Mouse (Mus musculus) heart, embryonic 13.5 days (tissue): ENCODE measurements around the gene Zfp455. TPM values are rescaled to one million over a fixed set of nuclear protein-coding genes. Genes with fewer than 3 reads are reported as not detected.
"Not testable (repeated sequence)": the region's sequence is repeated elsewhere in the genome, so short reads cannot be mapped to it uniquely, and the experiment has no call there.

ENCODE experiments used
- ATAC-seq: fragments of 200-750 bp; cut with Nextera tagmentation; 2 replicates; pipeline ENCODE4 v1.8.0; 2017; ENCODE audit warnings: moderate TSS enrichment; ENCODE audit not compliant: insufficient number of reproducible peaks, low FRiP score, low TSS enrichment; ENCODE audit errors: extremely low read depth
- H3K27ac ChIP-seq: fragments of 300-500 bp; sonication (generic); replicated peaks from 2 replicates; pipeline ENCODE4 v1.5.1; 2015; ENCODE audit warnings: moderate library complexity, mild to moderate bottlenecking, inconsistent platforms
- H3K27me3 ChIP-seq: fragments of 300-500 bp; sonication (generic); replicated peaks from 2 replicates; pipeline ENCODE4 v1.6.1; 2015; ENCODE audit warnings: mild to moderate bottlenecking, inconsistent platforms
- H3K36me3 ChIP-seq: fragments of 300-500 bp; sonication (generic); 2 replicates; pipeline ENCODE4 v1.6.1; 2015; ENCODE audit warnings: mild to moderate bottlenecking, inconsistent platforms
- H3K4me1 ChIP-seq: fragments of 300-500 bp; sonication (generic); 2 replicates; pipeline ENCODE4 v1.6.1; 2015; ENCODE audit warnings: inconsistent platforms
- H3K4me2 ChIP-seq: fragments of 300-500 bp; sonication (generic); 2 replicates; pipeline ENCODE4 v1.6.1; 2015; ENCODE audit warnings: inconsistent platforms, mild to moderate bottlenecking, moderate library complexity
- H3K4me3 ChIP-seq: fragments of 300-500 bp; sonication (generic); 2 replicates; pipeline ENCODE4 v1.5.1; 2015; ENCODE audit warnings: moderate library complexity, mild to moderate bottlenecking, inconsistent platforms
- H3K9ac ChIP-seq: fragments of 300-500 bp; sonication (generic); 2 replicates; pipeline ENCODE4 v1.6.1; 2015; ENCODE audit warnings: inconsistent platforms, mild to moderate bottlenecking, moderate library complexity
- H3K9me3 ChIP-seq: fragments of 300-500 bp; sonication (generic); 2 replicates; pipeline ENCODE4 v1.6.1; 2016; ENCODE audit warnings: inconsistent platforms
- WGBS: fragments of 180-500 bp; shearing (Covaris S2); methylation state at CpG from one replicate; pipeline ENCODE4 v1.1.7; 2015; ENCODE audit warnings: mixed read lengths; 5-methylcytosine and 5-hydroxymethylcytosine counted together
- polyA plus RNA-seq: library from polyadenylated mRNA; unstranded; fragments of >200 nt; fragmentation: Nextera tagmentation; extraction: Ambion mirVana; gene quantifications from 2 replicates; pipeline ENCODE4 v1.2.1, GENCODE M21; 2015

Zfp455 gene
- 0.94 and 1.2 TPM in 2 replicates for polyA plus RNA-seq

DNA sequence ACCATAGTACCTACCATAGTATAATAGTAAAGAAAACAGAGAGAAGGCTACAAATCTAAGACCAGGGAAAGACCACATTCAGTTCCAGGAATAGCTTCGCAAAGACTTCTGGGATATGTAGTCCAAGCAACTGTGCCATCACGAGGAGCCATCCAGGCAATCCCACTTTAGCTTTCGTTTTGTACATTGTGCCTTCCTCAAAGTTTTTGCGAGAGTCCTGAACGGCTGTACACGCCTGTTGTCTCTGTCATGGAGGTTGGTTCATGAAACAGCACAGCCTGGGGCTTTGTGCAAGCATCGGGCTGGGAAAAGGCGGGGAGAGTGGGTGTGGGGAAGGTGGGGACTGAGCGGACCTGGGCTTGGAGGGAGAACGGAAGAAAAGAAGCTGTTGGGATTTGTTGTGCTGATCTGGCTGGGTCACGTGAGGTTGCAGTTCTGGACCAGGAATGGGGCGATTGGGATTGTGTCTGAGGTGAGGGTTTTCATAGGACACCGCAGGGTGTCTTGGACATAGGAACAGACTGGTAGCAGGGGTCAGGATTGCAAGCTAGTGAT is at the start of gene Zfp455:
TSS of gene Zfp455 (plus strand) at position 167 of the 555 bp plus-strand sequence.
- Histone ChIP-seq H3K36me3 (no peaks in the 10 kb centered on the region), H3K27me3 (no peaks in the 10 kb centered on the region), H3K4me1 (no peaks in the 10 kb centered on the region), H3K9ac (peak within 1 kb of the TSS; percentile 88), H3K4me2 (peak within 1 kb of the TSS; percentile 77), H3K9me3 (no peaks in the 10 kb centered on the region), H3K27ac (no peak within 1 kb of the TSS; the same call in 1 of the 2 replicates), H3K4me3 (peak within 1 kb of the TSS; percentile 80)
- ATAC-seq: peak; percentile 61; the same call in 1 of the 2 replicates
- 4% methylated on average over 13 of the region's 13 CpGs for WGBS

DNA sequence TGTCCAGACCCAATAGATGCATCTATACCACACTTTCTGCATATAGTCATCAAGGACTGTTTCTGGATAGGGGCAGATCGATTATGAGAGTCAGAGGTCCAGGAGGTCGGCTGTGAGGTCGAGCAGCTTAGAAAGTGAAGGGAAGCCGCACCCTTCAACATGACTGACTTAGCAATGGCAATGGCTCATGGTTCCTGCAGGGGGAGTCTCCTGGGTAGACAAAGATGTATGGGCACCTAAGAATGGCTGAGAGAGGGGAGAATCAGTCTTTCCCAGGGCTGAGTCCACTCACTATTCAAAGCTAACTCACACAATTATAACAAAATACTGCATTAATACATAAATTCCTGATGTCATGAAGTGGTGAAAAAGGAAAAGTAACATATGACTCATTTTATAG is 28.2 kb upstream of the Zfp455 start:
- H3K9ac ChIP-seq: not testable (repeated sequence)

DNA sequence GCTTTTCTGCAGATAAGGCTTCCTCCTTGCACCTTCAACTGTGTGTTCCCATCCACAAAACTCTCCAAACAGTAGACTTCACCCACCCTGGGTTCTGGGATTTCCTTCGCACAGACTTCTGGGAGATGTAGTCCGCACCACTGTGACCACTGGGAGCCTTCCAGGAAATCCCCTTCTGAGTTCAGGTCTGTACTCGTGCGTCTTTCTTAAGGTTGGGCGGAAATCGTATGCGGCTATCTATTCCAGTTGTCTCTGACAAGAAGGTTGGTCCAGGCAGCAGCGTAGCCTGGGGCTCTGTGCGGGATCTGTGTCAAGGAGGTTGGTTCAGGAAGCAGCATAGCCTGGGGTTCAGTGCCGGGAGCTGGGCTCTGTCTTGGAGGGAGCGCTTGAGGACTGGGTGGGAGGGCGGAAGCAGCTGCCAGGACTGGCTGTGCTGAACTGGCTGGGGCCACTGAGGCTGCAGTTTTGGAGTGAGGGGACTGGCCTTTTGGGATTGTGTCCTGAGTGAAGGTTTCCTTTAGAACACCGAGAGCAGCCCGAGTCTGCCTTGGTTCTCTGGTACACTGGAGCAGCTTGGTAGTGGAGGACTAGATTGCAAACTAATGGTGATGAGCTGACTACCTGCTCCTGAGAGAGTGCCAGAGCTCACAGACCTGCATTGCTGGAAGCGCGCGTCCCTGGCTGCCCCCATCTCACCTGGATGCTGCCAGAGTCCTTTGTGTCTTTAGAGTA is 21.1 kb upstream of the Zfp455 start, which contains the start of gene Rsl1:
TSS of gene Rsl1 (plus strand) at position 192 of the 732 bp plus-strand sequence.
- Histone ChIP-seq H3K9ac (peak within 1 kb of the TSS; percentile 86), H3K4me2 (peak within 1 kb of the TSS; percentile 70), H3K4me3 (peak within 1 kb of the TSS; percentile 62), H3K36me3 (peaks cover 12% of the 10 kb centered on the region), H3K27ac (peak within 1 kb of the TSS; percentile 44; the same call in 1 of the 2 replicates)
- not testable (repeated sequence) for H3K9me3 ChIP-seq, H3K4me1 ChIP-seq, H3K27me3 ChIP-seq
- peak; percentile 79 for ATAC-seq
- WGBS: under 1% methylated on average over 17 of the region's 17 CpGs

More for the DNA sequence above, 28.2 kb upstream of the Zfp455 start:
- H3K4me1 ChIP-seq, H3K9me3 ChIP-seq, H3K27me3 ChIP-seq, H3K36me3 ChIP-seq, H3K4me3 ChIP-seq, ATAC-seq, H3K4me2 ChIP-seq, H3K27ac ChIP-seq: not testable (repeated sequence)
- WGBS: 37% methylated on average over 4 of the region's 4 CpGs

DNA sequence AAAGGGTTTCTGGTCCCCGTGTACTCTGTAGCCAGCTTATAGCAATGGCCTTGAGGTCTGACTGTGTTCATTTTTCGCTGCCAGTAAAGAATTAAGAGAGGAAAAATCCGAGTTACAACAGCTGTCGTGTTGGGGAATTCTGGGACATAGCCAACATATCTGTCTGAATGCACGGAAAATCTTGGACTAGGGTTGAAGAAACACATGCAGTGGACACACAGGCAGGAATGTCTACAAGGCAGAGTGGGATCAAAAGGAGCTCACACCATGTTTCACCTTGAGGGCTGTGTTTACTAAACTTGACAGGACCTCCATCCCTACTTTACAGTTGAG is 20.6 kb upstream of the Zfp455 start:
- ATAC-seq: no peak

DNA sequence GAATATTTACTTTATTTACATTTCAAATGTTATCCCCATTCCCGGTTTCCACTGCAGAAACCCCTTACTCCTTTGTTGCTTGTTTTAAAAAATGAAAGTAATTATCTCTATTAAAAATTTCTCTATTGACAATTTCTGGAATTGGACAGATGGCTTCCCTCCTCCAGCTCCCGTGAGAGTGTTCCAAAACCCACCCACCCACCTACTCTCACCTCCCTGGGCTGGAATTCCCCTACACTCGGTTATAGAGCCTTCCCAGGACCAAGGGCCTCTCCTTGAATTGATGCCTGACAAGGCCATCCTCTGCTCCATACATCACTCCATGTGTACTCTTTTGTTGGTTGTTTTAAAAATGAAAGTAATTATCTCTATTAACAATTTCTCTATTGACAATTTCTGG is 7.3 kb downstream of the Zfp455 start:
- WGBS: 61% methylated on average over 3 of the region's 3 CpGs
- ATAC-seq: no peak
- Histone ChIP-seq H3K4me2 (no peak overlapping the region), H3K27ac (no peak overlapping the region), H3K4me1 (no peaks in the 10 kb centered on the region), H3K9me3 (no peaks in the 10 kb centered on the region), H3K9ac (no peak overlapping the region), H3K36me3 (0 out of 2 replicates have a peak, but pooled peaks cover 4% of the 10 kb centered on the region), H3K4me3 (no peak overlapping the region), H3K27me3 (no peaks in the 10 kb centered on the region)

More for the DNA sequence above, 20.6 kb upstream of the Zfp455 start:
- peaks cover 7% of the 10 kb centered on the region; the same call in 1 of the 2 replicates for H3K4me1 ChIP-seq
- no peaks in the 10 kb centered on the region for H3K9me3 ChIP-seq
- H3K4me3 ChIP-seq: peak overlapping the region; percentile 62
- peak overlapping the region; percentile 86 for H3K9ac ChIP-seq
- WGBS: 23% methylated on average over 5 of the region's 5 CpGs
- H3K27ac ChIP-seq: no peak overlapping the region
- H3K4me2 ChIP-seq: peak overlapping the region; percentile 70
- H3K36me3 ChIP-seq: peaks cover 12% of the 10 kb centered on the region
- H3K27me3 ChIP-seq: no peaks in the 10 kb centered on the region

DNA sequence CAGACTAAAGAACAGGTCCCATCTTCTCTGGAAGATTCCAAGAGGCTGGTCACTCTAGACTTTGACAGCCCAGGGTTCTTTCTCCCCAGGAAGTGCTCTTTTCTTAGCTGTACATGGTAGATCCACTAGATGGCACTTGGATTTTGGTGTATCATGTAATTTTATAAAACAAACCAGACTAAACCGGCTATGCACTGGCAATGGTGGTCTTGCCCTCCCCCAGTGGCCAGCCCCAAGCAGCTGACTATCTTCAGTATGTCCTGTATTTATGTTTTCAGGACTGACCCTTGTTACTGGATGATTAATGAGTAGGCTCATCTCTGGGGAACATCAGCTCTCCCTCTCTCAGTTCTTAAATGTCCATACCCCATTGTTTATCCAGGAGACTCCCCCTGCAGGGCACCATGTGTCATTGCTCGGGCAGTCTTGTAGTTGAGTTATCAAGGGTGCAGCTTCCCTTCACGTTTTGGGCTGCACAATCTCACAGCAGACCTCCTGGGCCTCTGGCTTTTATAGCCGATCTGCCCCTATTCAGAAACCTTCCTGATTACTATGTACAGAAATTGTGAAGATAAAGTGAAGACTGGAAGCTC is 19.8 kb downstream of the Zfp455 start:
- no peak overlapping the region for H3K27ac ChIP-seq
- no peaks in the 10 kb centered on the region for H3K27me3 ChIP-seq
- no peak for ATAC-seq
- 0 out of 2 replicates have a peak, but pooled peaks cover 5% of the 10 kb centered on the region for H3K9me3 ChIP-seq
- no peaks in the 10 kb centered on the region for H3K4me1 ChIP-seq
- no peak overlapping the region for H3K4me3 ChIP-seq
- no peak overlapping the region for H3K4me2 ChIP-seq
- WGBS: 39% methylated on average over 4 of the region's 4 CpGs
- H3K36me3 ChIP-seq: no peaks in the 10 kb centered on the region
- no peak overlapping the region for H3K9ac ChIP-seq

Other genes with a start within 250 kb of the Zfp455 start
- 2.1 and 2.3 TPM in 2 replicates for gene Zfp712, start 133.3 kb upstream of the Zfp455 start, polyA plus RNA-seq
- 2.8 and 3.0 TPM in 2 replicates for gene Zfp708, start 96.5 kb upstream of the Zfp455 start, polyA plus RNA-seq
- gene Gm28557, start 85.9 kb upstream of the Zfp455 start, polyA plus RNA-seq: 1.2 and 2.2 TPM in 2 replicates
- gene Rslcan18, start 78.2 kb upstream of the Zfp455 start, polyA plus RNA-seq: 0.11 and 0.60 TPM in 2 replicates
- 1.4 and 1.5 TPM in 2 replicates for gene Zfp759, start 72.8 kb upstream of the Zfp455 start, polyA plus RNA-seq
- gene Rsl1, start 21.3 kb upstream of the Zfp455 start, polyA plus RNA-seq: 4.6 and 6.1 TPM in 2 replicates
- 0.84 and 1.4 TPM in 2 replicates for gene Zfp458, start 84.0 kb downstream of the Zfp455 start, polyA plus RNA-seq
- 0.74 and 1.2 TPM in 2 replicates for gene Zfp457, start 112.0 kb downstream of the Zfp455 start, polyA plus RNA-seq
- gene Zfp595, start 138.1 kb downstream of the Zfp455 start, polyA plus RNA-seq: 1.6 TPM in 2 replicates
- 0.39 and 0.49 TPM in 2 replicates for gene Gm28044, start 166.0 kb downstream of the Zfp455 start, polyA plus RNA-seq
- gene Zfp953, start 166.1 kb downstream of the Zfp455 start, polyA plus RNA-seq: 0.56 and 0.69 TPM in 2 replicates
- 0.45 and 0.62 TPM in 2 replicates for gene Gm28041, start 181.2 kb downstream of the Zfp455 start, polyA plus RNA-seq
- gene Zfp456, start 181.3 kb downstream of the Zfp455 start, polyA plus RNA-seq: 1.0 and 1.2 TPM in 2 replicates
- 2.9 and 4.4 TPM in 2 replicates for gene Zfp429, start 205.3 kb downstream of the Zfp455 start, polyA plus RNA-seq
- gene Zfp459, start 226.9 kb downstream of the Zfp455 start, polyA plus RNA-seq: 0.28 and 0.31 TPM in 2 replicates